Comparison of ENCODE assay signal across 28 mouse cellular contexts in the genomic region with DNA sequence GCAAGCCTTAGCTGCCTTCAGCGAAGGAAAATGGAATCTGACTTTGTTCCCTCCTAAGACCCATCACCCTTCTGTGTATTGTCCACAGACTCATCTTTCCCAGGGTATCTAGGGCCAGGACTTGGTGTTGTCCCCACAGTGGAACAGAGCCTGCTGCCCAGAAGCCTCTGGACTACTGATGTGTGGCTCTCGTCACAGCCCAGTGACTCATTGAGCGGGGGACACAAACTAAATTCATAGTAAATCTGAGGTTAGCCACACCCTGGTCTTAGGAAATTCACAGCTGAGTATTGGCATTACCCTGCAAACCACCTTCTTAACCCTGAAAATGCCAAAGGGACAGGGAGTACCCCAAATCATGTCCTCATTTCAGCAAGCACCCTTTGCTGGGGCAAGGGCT. TPM values are rescaled to one million over a fixed set of nuclear protein-coding genes. Genes with fewer than 3 reads are reported as not detected.
DNase-seq lines count a peak whose midpoint lies in the region; ATAC-seq and TF ChIP-seq lines count a peak whose summit lies in the region.
"Had no signal": no experiment of that assay in that cellular context is flagged by ENCODE, and none has a peak within 500 bp of the region (broad histone marks: within the 10 kb centered on the region; RNA-seq: fewer than 3 reads in every experiment).

No protein-coding gene starts in this region.

- no peak; the same call in 1 of the 2 replicates for ATAC-seq in granulocyte monocyte progenitor cell, adult 5-6 weeks (replicated peaks; ENCODE audit: poor library complexity, severe bottlenecking)
- ATAC-seq: activated CD4-positive, CD25-positive, alpha-beta regulatory T cell, adult 4 months; CD4-positive, CD25-positive, alpha-beta regulatory T cell, adult 4 months; inflammation-experienced regulatory T-cells, adult 6 months; midbrain, embryonic 15.5 days had no signal

- peak; percentile 40 for DNase-seq in lung, postnatal 36 days
- DNase-seq in lung, postnatal 14 days: no peak
- DNase-seq in 416B (ENCODE audit: low read depth): peak; percentile 75
- no peak for DNase-seq in retina, postnatal 1 day
- DNase-seq: adrenal gland, adult 8-10 months; cerebellum, adult 18-20 months; cerebellum, postnatal 10 days; gastrocnemius, postnatal 10 days; heart, postnatal 10 days; kidney, adult 11 months; kidney, postnatal 14 days; layer of hippocampus, adult 9-11 months; lung, embryonic 14.5 days; lung, postnatal 4 days had no signal

- no peak for TF ChIP-seq CTCF in E14TG2a.4 (conservative IDR thresholded peaks at IDR 0.05; ENCODE audit: low read length)

- no peaks in the 10 kb centered on the region for H3K9me3 ChIP-seq in E14TG2a.4 (ENCODE audit: low read length)
- H3K9me3 ChIP-seq: heart, embryonic 12.5 days; hindbrain, embryonic 10.5 days; hindbrain, embryonic 15.5 days; limb, embryonic 12.5 days; liver, embryonic 15.5 days; midbrain, embryonic 15.5 days; neural tube, embryonic 12.5 days; stomach, embryonic 15.5 days had no signal

- H3K36me3 ChIP-seq in E14TG2a.4 (ENCODE audit: insufficient read depth, low read length): peaks cover 90% of the 10 kb centered on the region

- 0 out of 2 replicates have a peak overlapping the region, but pooled peaks have one; percentile 8 for H3K4me3 ChIP-seq in E14TG2a.4 (replicated peaks; ENCODE audit: low read length)
- H3K4me3 ChIP-seq: erythroblast, embryonic 14.5 days; heart, embryonic 12.5 days; hindbrain, embryonic 10.5 days; hindbrain, embryonic 15.5 days; limb, embryonic 12.5 days; liver, embryonic 15.5 days; midbrain, embryonic 15.5 days; neural tube, embryonic 12.5 days; stomach, embryonic 15.5 days had no signal

- peaks cover 97% of the 10 kb centered on the region for H3K4me1 ChIP-seq in E14TG2a.4 (replicated peaks; ENCODE audit: low read depth, low read length)

- H3K27me3 ChIP-seq in E14TG2a.4 (ENCODE audit: insufficient read depth, low read length): no peaks in the 10 kb centered on the region
- H3K27me3 ChIP-seq: heart, embryonic 12.5 days; hindbrain, embryonic 15.5 days; limb, embryonic 12.5 days; liver, embryonic 15.5 days; midbrain, embryonic 15.5 days; neural tube, embryonic 12.5 days; stomach, embryonic 15.5 days had no signal

RNA-seq across cellular contexts. Expression of a gene that starts 10.3 kb away (rescaled TPM):
- total RNA-seq in granulocyte monocyte progenitor cell, adult 5-6 weeks (2014; fragmentation: Nextera tagmentation): 5.6 and 8.5 TPM in 2 replicates
- total RNA-seq in granulocyte monocyte progenitor cell, adult 5-6 weeks (2017): 3.8 and 6.8 TPM in 2 replicates

RNA-seq across cellular contexts. Expression of a gene that starts 10.6 kb away (rescaled TPM):
- 1.2 TPM in 1 of 2 replicates, not detected in the other for total RNA-seq in granulocyte monocyte progenitor cell, adult 5-6 weeks (2014; fragmentation: Nextera tagmentation)
- 0.15 and 0.22 TPM in 2 replicates for total RNA-seq in granulocyte monocyte progenitor cell, adult 5-6 weeks (2017)

RNA-seq across cellular contexts. Expression of a gene that starts 10.9 kb away (rescaled TPM):
- total RNA-seq in granulocyte monocyte progenitor cell, adult 5-6 weeks (2014; fragmentation: Nextera tagmentation): 81.8 and 83.0 TPM in 2 replicates
- 120 and 167 TPM in 2 replicates for total RNA-seq in granulocyte monocyte progenitor cell, adult 5-6 weeks (2017)

RNA-seq across cellular contexts. Expression of a gene that starts 22.0 kb away (rescaled TPM):
- total RNA-seq in granulocyte monocyte progenitor cell, adult 5-6 weeks (2014; fragmentation: Nextera tagmentation): 18.2 and 25.0 TPM in 2 replicates
- total RNA-seq in granulocyte monocyte progenitor cell, adult 5-6 weeks (2017): 22.8 and 26.5 TPM in 2 replicates

RNA-seq across cellular contexts. Expression of a gene that starts 22.1 kb away (rescaled TPM):
- 18.1 and 22.6 TPM in 2 replicates for total RNA-seq in granulocyte monocyte progenitor cell, adult 5-6 weeks (2014; fragmentation: Nextera tagmentation)
- total RNA-seq in granulocyte monocyte progenitor cell, adult 5-6 weeks (2017): 15.5 and 19.3 TPM in 2 replicates

Comparison
In these comparisons a context has a peak if more than half of its experiments do, and no peak if none do; other contexts are left out.
1. DNase-seq: peak in lung, postnatal 36 days (single experiment) and 416B (single experiment); none in lung, postnatal 14 days (single experiment) and retina, postnatal 1 day (single experiment).